Mouse (Mus musculus) megakaryocyte, adult 5-6 weeks (primary cell): Measurements from ENCODE around the gene Mgea5. TPM values are rescaled to one million over a fixed set of nuclear protein-coding genes. Genes with fewer than 3 reads are reported as not detected.
"Not testable (repeated sequence)": the region's sequence is repeated elsewhere in the genome, so short reads cannot be mapped to it uniquely, and the experiment has no call there.

Experiments
- ATAC-seq: 2 replicates; pipeline ENCODE4 v1.8.0; 2016; ENCODE audit warnings: mild to moderate bottlenecking, inconsistent platforms; ENCODE audit not compliant: poor library complexity, severe bottlenecking
- total RNA-seq, 2 experiments: library from RNA; stranded (forward) in 1 of 2; stranded (reverse) in 1 of 2; fragments of 153-499, 151-499 nt in 1 of 2; fragments of 221-1000, 200-1000 nt in 1 of 2; gene quantifications; 2 replicates each; pipeline versions ENCODE4 v1.2.3 to v1.2.4; 2015 to 2017

Gene Mgea5
- total RNA-seq (2015) (91.8 and 94.7 TPM in 2 replicates), total RNA-seq (2017) (157 and 170 TPM in 2 replicates)

GRCm38 (mm10) chr19:45783181-45783932 lies at the start of gene Mgea5:
Gene Mgea5, minus strand, starts transcription at chr19:45783837.
- peak; percentile 95 for ATAC-seq

DNA sequence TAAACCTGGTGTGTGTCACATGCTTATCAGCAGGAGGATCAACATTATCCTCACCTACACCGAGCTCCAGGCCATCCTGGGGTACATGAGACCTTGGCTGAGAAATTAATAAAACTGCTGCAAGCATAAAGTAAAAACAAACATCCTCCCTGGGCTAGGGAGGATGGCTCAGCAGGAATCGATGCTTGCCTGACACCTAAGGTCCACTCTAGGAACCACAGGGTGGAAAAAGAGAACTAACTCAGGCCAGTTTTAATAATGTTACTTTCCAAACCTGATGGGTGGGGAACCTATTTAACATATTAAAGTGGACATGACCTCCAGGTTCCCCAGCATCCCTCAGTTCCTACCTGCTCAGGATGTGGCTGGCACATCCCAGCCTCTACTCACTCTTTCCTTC lies 47.0 kb upstream of the Mgea5 start:
- ATAC-seq: no peak

DNA sequence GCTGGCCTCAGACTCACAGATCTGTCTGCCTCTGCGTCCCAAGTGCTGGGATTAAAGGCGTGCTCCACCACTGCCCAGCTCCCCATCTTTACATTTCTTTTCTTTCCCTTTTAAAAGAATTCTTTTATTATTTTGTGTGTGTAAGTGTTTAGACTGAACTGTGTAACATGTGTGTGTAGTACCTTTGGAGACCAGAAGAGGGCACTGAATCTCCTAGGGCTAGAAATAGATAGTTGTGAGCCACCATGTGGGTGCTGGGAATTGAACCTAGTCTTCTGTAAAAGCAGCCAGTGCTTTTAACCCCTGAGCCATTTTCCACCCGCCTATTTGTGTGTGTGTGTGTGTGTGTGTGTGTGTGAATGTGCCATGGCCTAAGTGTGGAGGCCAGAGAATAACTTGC lies 44.1 kb upstream of the Mgea5 start:
- ATAC-seq: no peak

- ATAC-seq: no peak
Observed at GRCm38 (mm10) chr19:45827125-45827524, 43.5 kb upstream of the Mgea5 start.

- ATAC-seq: no peak
Observed at GRCm38 (mm10) chr19:45826146-45826545, 42.5 kb upstream of the Mgea5 start.

DNA sequence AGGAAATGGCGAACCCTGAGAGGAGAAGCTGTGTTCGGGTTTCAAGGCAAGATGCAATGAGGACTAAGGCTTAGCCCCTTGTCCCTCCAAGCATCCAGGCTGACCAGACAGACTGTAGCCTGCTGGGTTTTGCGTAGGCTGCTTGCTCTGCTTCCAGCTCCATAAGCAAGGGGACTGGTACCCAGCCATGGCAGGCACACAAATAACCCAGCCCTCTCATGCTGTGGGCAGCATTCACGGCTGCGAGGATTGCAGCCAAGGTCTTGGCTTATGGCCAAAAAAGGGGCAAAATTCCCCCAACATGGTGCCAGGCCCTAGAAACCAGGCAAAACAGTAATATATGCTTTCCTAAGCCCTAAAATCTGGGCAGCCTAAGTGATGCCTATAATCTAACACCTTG lies 38.2 kb upstream of the Mgea5 start:
- ATAC-seq: no peak

DNA sequence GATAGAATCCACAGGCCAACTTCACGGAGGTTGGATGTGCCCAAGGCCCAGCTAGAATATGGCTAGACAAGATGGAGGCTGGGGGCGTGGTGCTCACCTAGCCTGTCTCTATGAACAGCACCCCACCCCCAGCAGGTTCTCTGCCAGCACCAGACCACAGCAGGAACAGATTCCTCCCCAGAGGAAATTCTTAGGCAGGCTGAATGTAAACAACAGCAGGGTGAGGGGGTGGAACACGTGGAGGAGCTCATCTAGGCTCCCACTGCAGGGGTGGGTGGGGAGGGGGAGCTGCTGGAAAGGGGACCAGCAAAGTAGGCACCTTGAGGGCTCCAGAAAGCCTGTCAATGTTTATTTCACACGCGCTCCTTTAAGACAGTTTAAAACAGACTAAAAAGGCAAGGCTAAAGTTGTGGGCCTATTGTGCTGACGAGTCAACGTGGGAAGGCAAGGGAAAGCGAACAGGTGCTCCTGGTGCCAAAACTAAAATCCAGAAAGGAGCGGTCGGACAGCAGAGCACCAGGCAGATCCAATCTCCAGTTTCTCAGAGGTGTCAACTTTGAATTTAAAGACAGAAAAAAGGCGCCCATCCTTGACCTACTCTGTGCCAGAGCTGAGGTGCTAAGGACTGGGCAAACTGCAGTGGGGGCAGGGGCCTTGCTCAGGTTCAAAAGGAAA lies 34.3 kb upstream of the Mgea5 start:
- no peak for ATAC-seq

- ATAC-seq: no peak
Observed at GRCm38 (mm10) chr19:45816727-45817126, 33.1 kb upstream of the Mgea5 start.

- no peak for ATAC-seq
Observed at GRCm38 (mm10) chr19:45815831-45816405, 32.3 kb upstream of the Mgea5 start, which contains the start of gene Kcnip2. Gene Kcnip2, minus strand, starts transcription at chr19:45816061.

GRCm38 (mm10) chr19:45815170-45815569 lies 31.5 kb upstream of the Mgea5 start:
- no peak for ATAC-seq

GRCm38 (mm10) chr19:45813801-45814200 lies 30.2 kb upstream of the Mgea5 start:
- ATAC-seq: no peak

- ATAC-seq: peak; percentile 71
Observed at GRCm38 (mm10) chr19:45813263-45813662, 29.6 kb upstream of the Mgea5 start.

- no peak for ATAC-seq
Observed at GRCm38 (mm10) chr19:45812673-45813252, 29.1 kb upstream of the Mgea5 start.

GRCm38 (mm10) chr19:45812115-45812514 lies 28.5 kb upstream of the Mgea5 start:
- peak; percentile 72 for ATAC-seq

DNA sequence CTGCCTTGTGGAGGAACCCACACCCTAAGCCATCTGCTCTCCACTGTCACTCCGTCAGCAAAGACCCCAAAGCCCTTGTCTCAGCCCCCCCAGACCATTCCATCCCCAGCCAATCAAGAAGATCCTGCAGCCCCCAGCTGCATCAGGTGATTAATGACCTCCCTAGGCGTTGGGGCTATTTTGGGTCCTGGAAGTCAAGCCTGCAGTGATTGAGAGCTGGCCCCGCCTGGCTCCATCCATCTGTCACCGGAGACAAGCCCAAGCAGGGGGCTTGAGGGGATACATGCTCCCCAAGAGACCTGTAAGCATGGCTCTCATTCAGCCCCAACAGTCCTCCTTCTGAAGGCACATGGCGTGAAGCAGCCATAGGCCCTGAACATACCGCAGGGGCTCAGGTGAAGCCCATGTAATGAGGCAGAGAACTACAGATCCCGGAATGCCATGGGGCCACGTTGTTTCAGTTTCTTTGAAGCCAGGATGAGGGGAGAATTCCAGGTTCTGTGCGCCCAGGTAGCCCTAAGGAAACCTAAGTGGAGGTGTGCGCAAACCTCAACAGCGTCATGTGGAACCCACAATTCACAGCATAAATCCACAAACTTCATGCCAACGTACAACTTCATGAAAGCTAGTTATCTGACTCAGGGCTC lies 27.5 kb upstream of the Mgea5 start:
- ATAC-seq: no peak

GRCm38 (mm10) chr19:45807732-45808131 lies 24.1 kb upstream of the Mgea5 start:
- no peak for ATAC-seq

- ATAC-seq: not testable (repeated sequence)
Observed at GRCm38 (mm10) chr19:45805817-45806216, 22.2 kb upstream of the Mgea5 start.

DNA sequence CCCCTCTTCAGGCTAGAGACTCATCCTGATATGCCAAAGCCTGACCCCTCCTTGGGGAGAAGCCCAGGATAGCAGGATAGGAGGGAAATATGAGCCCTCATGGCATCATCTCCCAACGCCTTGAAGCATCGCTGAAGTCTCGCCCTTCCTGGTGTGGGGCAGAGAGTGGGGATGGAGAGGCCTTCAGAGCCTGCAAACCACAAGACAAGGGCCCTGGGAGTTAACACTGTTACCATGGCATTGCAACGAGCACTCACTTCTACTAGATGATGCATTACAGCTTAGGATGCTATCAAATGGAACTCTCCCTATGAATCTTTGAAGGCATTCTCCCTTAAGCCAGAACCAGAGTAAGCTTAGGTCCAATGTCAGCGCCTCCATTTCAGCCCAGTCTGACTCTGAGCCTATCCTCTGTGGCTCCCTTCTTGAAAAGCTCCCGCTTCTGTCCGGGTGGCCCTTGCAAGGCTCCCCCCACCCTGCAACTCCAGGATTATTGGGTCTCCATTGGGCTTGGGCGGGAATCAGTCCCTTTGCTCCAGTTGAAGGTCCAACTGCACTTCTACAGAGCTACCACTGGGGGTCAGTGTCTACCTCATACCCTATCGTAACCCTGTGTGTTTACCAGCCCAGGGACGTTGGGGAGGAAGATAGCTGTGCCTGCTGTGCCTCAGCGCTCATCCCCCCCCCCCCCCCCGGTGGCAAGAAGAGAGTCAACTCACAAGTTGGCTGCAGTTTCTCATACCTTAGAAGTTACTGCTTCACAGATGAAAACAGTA lies 21.1 kb upstream of the Mgea5 start:
- peak; percentile 98 for ATAC-seq

GRCm38 (mm10) chr19:45803408-45803807 lies 19.8 kb upstream of the Mgea5 start:
- 0 out of 2 replicates have a peak, but pooled peaks have one; percentile 16 for ATAC-seq

DNA sequence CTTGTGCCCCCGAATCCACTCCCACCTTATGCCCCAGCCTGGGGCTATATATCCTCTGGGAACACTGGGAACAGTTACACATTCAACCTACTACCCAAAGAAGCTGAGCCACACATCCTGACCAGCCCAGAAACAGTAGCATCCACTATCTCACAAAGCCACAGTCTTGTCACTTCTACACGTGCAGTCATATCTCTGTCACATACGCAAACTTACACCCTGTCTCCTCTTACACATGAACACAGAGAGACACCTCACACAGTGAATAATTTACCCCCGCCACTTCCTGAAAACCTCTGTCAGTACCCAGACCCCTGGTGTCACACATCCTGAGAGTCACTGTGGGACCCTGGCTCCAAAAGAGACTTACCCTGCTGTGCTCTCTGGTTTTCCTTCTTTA lies 19.1 kb upstream of the Mgea5 start:
- ATAC-seq: no peak
